Mouse (Mus musculus): ENCODE results near the gene Bola2.

Gene Bola2

GRCm38 (mm10) chr7:126690737-126691136, 4.5 kb upstream of the Bola2 start:
- no peak for DNase-seq

DNA sequence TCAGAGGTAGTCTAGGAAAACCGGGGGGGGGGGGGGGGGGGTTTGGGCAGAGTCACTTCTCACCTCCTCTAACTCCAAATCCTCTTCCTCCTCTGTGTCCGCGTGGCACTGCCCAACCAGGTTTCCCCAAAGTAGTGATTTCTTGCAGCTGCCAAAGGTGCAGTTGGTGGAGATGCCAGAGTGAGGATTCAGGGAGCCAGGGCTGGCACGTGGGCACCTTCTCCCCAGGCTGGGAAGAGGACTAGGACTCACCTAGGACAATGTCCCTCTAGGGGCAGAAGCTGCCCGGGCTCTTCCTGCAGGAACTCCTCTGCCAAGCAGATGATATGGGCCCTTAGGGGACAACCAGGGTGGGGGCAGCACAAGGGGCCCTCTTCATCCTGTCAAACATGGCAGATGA, 3.5 kb upstream of the Bola2 start:
- DNase-seq, result no peak

- DNase-seq, result no peak
Measured at GRCm38 (mm10) chr7:126692426-126692825, 2.8 kb upstream of the Bola2 start.

GRCm38 (mm10) chr7:126693256-126693655, 1.9 kb upstream of the Bola2 start:
- peak; percentile 93 for DNase-seq

GRCm38 (mm10) chr7:126693781-126694180, 1.4 kb upstream of the Bola2 start:
- no peak for DNase-seq

- no peak for DNase-seq
Measured at GRCm38 (mm10) chr7:126694441-126695051, 655 bp upstream of the Bola2 start.

DNA sequence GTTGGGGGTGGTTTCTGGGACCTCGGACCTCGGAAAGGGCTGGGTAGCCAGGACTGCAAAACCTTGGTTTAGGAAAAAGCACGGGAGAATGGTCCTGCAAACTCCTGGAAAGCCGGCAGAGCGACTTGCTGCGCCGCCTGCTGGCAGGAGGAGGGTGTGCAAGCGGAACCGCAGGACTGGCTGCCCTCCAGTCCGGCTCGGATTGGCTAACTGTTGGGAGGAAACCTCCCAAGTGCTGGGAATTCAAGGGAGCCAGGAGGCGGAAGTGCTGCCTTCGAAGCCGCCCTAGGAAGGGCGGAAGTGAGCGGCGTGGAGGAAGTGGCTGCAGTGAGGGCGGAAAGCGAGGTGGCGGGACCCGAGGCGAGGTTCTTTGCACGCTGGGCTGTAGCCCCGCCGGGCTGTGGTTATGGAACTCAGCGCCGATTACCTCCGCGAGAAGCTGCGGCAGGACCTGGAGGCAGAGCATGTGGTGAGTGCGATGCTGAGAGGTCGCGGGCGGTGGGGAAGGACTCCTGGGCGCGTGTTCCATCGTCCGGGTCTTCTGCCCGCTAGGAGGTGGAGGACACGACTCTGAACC, 518 bp downstream of the Bola2 start, which contains the start of gene Slx1b:
TSS of gene Slx1b (minus strand) at position 154 of the 577 bp plus-strand sequence.
- peak; percentile 96 for DNase-seq

DNA sequence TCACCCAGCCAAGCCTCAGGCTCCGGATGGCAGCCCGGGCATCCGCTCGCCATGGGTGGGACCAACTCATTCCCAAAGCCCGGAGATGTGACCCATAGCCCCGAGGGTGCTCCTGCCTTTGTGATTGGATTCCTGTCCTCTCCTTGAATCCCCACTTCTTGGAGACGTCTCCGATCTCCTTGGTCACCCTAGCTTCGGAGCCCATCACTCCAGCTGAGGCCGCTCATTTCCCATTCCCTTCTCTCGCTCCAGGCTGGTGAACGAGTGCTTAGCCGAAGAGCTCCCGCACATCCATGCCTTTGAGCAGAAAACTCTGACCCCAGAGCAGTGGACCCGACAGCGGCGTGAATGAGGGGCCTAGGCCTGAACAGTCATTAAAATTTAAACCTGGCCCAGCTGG, 1.1 kb downstream of the Bola2 start:
- DNase-seq, result no peak

DNA sequence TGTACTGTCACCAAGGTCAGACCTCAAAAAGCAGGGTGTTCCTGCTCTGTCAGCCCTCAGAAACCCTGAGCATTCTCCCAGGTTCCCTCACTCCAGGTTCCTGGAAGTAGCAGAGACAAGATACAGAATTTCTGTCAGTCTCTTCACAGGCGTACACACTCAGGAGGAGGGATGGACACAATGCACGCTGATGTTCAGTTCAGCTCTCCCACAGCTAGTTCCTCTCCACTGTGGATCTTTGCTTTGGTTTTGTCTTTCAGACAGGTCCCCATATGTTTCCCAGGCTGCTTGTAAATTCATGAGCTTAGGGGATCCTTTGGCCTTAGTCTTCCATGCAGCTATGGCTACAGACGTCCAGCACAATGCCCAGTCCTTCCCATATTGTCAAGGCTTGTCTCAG, 1.7 kb downstream of the Bola2 start:
- no peak for DNase-seq

DNA sequence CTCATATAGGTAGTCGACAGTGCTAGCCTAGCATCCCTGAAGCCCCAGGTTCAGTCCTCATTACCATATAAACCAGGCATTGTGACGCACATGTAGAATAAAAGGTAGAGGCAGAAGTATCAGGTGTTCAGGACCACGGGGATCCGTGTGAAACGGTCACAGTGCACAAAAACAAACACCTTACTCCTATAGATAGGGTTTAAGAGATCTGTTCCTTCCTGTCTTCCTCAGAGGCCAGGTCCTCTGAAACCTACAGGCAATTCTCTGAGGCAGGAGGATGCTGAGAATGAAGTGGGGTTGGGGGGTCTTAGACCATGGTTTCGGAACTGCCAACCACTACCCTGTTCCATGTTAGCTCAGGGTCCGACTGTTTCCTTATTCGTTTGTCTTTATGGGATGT, 2.6 kb downstream of the Bola2 start:
- DNase-seq, result no peak

DNA sequence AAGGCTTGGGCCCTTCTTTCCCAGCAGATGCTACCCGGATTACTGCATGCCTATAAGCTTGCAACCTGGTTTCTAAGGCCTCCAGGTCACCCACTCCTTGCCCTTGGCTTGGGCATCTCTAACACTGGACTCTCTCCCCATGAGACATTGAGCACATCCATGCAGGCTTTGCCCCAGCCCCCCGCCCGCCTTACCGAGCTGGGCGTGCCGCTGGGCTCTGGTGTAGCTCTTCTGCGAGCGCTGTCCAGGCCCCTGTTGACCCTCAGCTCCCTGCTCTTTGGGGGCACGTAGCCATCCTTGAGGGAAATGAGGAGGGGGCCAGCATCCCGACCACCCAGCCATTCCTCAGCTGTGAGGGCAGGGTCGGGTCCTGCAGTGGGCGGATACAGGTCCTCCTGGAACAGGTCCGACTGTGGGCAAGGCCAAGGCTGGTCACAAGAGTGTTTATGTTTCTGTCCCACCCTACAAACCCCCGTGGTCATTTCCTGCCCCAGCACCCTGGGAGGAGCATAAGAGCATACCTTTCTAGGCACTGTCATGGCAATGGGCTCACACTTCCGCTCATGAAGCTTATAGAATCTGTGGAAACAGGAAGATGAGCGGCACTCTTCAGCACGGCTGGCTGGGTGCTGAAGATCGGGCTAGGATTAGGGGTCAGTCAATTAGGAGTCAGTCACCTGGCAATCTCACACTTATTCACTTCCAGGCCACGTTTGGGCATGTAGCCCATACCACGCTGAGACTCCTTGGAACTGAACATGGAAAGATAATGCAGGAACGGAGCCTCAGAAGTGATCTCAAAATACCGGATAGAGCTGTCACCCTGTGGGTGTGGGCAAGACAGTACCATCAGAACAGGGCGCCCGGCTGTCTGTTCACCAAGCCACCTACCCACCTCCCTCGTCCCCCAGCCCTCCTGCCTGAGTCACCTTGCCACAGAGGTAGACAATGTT, 5.1 kb downstream of the Bola2 start:
- no peak for DNase-seq

DNA sequence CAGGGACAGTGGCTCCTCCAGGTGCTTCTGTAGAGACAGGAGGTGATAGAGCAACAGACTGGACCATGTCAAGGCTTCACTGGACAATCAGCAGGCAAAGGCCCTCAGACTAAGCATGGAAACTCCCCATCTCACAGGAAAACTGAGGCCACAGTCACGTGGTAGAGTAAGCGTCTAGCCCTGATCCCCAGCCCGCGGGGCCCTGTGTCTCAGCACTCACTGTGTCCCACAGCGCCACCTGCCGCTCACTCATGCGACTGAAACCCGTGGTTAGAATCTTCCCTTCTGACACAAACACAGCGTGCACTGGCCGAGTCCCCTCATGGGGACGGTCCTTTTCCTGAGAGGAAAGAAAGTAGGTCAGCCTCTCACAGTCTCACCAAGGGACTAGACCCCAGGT, 5.9 kb downstream of the Bola2 start:
- DNase-seq, result peak; percentile 95

GRCm38 (mm10) chr7:126701559-126702357, 6.6 kb downstream of the Bola2 start:
- no peak for DNase-seq

DNA sequence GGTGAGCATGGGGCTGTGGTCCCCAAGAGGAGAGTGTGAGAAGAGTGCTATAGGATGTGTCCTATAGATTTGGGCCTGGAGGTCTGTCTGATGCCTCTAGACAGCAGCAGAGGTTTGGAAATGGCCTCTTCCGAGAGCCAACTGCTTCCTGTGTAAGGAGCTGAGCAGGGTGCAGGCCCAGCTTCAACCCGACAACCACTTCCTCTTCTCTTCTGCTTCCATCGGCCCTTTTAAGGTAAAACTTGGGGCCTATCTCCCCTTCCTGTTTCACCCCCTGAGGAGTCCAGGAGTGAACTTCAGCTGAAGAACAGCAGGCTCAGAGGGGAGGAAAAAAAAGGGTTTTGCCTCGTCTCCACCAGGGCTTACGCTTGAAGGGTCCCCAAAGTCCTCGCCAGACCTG, 7.2 kb downstream of the Bola2 start:
- DNase-seq, result no peak

DNA sequence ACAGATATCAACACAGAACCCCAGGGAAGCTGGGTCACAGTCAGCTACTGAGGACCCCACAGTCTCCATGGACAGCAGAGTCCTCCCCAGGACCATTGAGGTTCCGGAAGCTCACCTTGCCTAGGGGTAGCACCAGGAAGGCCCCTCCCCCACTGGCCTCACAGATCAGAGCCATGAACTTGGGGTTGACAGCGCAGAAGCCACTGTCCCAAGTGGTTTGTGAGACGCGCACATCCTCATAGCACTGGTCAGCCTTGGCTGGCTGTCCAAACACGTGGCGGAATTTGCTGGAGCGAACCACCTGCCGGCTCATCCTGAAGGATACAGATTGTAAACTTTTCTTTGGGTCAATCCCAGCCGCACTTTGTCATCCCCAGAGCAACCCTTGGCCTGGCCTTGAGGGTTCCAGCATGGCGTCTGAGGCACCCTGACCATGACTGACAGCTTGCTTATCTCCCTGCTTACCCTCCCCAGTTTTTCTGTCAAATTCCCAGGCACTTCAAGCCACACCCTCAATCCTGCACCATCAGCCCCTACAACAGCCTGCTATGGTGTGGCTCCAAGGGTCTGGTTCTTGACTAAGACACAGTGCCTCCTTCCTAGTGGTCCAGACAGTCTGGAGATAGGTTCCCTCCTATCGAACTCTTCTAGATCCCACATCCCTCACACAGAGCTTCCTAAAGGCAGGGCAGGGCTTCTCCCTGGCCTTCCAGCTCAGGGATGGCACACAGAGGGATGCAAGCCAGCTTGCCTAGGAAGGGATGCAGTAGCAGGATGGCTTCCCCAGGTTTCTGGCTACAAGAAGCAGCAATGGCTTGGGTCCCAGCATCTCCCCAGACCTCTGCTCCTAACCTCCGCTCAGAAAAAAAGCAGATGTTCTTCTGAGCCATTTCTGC, 7.9 kb downstream of the Bola2 start:
- no peak for DNase-seq

DNA sequence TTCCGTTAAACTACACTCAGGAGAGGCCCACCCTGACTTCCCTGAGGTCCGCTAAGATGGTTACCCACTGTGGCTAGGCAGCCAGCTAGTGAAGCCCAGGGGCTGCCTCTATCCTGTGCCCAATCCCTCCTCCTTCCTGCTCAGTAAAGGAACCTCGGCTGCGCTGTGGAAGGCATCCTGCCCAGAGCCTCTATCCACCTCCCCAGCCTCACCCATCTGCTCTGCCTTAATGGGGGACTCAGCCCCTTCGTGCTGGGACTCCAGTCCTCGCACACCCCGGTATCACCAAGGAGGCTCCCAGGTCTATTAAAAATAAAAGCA, 8.5 kb downstream of the Bola2 start:
- no peak for DNase-seq

GRCm38 (mm10) chr7:126704121-126704980, 9.2 kb downstream of the Bola2 start:
- DNase-seq, result peak; percentile 82

DNA sequence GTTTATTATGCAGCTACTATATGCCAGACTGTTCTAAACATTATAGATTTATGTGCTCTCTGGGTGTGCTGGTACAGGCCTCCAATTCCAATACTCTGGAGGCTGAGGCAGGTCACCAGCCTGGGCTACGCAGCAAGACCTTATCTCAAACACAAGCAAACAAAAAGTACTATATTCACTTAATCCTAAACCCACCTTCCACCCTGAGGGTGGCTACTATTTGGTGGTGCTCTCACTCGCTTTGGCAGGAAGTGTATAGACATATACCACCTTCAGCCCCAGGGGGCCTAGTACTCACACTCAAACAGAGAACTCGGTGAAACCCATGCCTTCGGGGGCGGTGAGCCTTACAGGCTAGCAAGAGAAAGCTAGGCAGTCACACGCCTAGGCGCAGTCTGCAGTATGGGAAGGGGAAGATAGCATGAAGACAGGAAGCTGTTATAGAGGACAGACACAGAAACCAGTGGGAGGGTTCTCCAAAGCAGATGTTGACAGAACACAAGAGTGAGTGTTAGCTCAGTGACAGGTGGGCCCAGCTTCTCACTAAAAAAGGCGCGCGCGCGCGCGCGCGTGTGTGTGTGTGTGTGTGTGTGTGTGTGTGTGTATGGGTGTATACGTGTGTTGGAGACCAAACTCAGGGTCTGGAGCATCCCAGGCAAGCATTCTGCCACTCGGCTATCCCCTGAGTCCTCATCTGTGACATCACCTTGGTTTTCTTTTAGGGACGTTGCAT, 12.4 kb downstream of the Bola2 start, which contains the start of gene Coro1a:
TSS of gene Coro1a (minus strand) at position 346 of the 733 bp plus-strand sequence.
- no peak for DNase-seq

- DNase-seq, result no peak
Measured at GRCm38 (mm10) chr7:126708175-126708952, 13.2 kb downstream of the Bola2 start.
